Comparison of ENCODE assay signal across 11 mouse cellular contexts in the genomic region with DNA sequence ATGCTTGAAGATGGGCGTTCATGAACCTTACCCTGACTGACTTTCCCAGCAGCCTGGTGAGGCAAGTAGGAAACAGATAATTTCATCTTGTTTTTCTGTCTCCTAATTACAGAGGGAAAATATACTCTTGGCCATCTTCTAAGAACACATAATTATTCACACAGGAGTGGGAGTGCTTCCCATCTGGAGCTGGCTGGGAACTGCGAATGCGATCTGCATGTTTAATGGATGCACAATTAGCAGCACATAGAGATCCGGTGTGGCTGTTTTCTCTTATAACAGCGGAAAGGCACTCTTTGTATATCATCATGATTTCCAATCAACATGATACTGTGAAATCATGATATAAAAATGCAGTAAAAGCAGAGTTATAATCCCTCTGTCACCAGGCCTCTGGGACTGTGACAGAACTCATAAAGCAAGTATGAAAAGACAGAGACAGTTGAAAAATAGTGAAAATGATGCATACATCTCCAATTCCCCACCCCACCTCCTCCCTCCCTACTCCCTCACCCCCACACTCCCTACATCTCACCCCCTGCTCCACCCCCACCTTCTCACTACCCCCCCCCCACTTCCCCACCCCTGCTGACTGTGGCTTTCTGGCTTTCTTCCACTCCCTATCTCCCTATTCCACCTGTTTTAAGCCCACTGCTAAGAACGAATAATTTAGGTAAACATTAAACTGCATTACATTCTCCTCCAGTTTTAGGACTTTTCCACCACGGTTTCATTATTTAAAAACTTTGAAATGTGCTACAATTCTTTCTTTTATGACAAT. TPM values are rescaled to one million over a fixed set of nuclear protein-coding genes. Genes with fewer than 3 reads are reported as not detected.
DNase-seq lines count a peak whose midpoint lies in the region; ATAC-seq and TF ChIP-seq lines count a peak whose summit lies in the region.
"Had no signal": no experiment of that assay in that cellular context is flagged by ENCODE, and none has a peak within 500 bp of the region (broad histone marks: within the 10 kb centered on the region; RNA-seq: fewer than 3 reads in every experiment).

No protein-coding gene starts in this region.

- no peak overlapping the region for H3K4me3 ChIP-seq in midbrain, postnatal 0 days (ENCODE audit: low read depth, low read length)

- no peaks in the 10 kb centered on the region for H3K27me3 ChIP-seq in midbrain, postnatal 0 days (ENCODE audit: insufficient read depth, low read length)

- 56% methylated on average over 7 of the region's 7 CpGs for WGBS in midbrain, postnatal 0 days

- peak; percentile 93 for DNase-seq in brain, embryonic 14.5 days (ENCODE audit: low read depth)
- DNase-seq in layer of hippocampus, postnatal 36 days, result peak; percentile 70 to 75
- DNase-seq in midbrain, postnatal 0 days (ENCODE audit: low spot score), result peak; percentile 66
- no peak for DNase-seq in thymus, postnatal 36 days
- no peak for DNase-seq in adrenal gland, adult 18-20 months (ENCODE audit: low spot score in 2 of 2)
- no peak for DNase-seq in cerebellum, adult 8-10 months
- DNase-seq: kidney, postnatal 14 days; thymus, postnatal 14 days had no signal

- no peaks in the 10 kb centered on the region for H3K9me3 ChIP-seq in midbrain, postnatal 0 days (ENCODE audit: low read length)

- no peak for TF ChIP-seq CTCF in brain, embryonic 14.5 days (IDR thresholded peaks at IDR 0.05; ENCODE audit: borderline replicate concordance, extremely low read depth, insufficient read depth, insufficient read length)
- no peak for TF ChIP-seq CTCF in midbrain, postnatal 0 days (IDR thresholded peaks at IDR 0.05)

- H3K36me3 ChIP-seq in midbrain, postnatal 0 days (ENCODE audit: insufficient read depth, low read length), result no peaks in the 10 kb centered on the region

- H3K4me2 ChIP-seq in midbrain, postnatal 0 days (ENCODE audit: low read depth, low read length, poor library complexity, severe bottlenecking), result no peak overlapping the region

- no peak overlapping the region for H3K9ac ChIP-seq in midbrain, postnatal 0 days (replicated peaks; ENCODE audit: low read length, poor library complexity, severe bottlenecking)

- peaks cover 4% of the 10 kb centered on the region; the same call in 1 of the 2 replicates for H3K4me1 ChIP-seq in midbrain, postnatal 0 days (ENCODE audit: insufficient read depth, low read length)

- no peak overlapping the region for H3K27ac ChIP-seq in midbrain, postnatal 0 days (ENCODE audit: low read depth, low read length)

- no peak for TF ChIP-seq POLR2A in brain, embryonic 14.5 days (IDR thresholded peaks at IDR 0.05; ENCODE audit: borderline replicate concordance, extremely low read depth, insufficient read depth, insufficient read length, poor library complexity, severe bottlenecking)

- peak; percentile 99 for ATAC-seq in frontal cortex, adult (ENCODE audit: low TSS enrichment)
- 0 out of 2 replicates have a peak, but pooled peaks have one; percentile 31 for ATAC-seq in midbrain, postnatal 0 days (ENCODE audit: low FRiP score)

RNA-seq across cellular contexts. Expression of a gene that starts 10.5 kb away (rescaled TPM):
- not detected in 2 replicates for polyA plus RNA-seq in brain, embryonic 14.5 days (2012; rRNA removed)
- total RNA-seq in layer of hippocampus, postnatal 36 days (2021), result not detected
- total RNA-seq in midbrain, postnatal 0 days (2014; rRNA removed), result not detected in 2 replicates
- polyA plus RNA-seq in midbrain, postnatal 0 days (2015; fragmentation: Nextera tagmentation; extraction: Ambion mirVana), result not detected in 2 replicates
- total RNA-seq in adrenal gland, adult 18-20 months (2021), result not detected
- polyA plus RNA-seq: heart, postnatal 0 days had no signal

RNA-seq across cellular contexts. Expression of a gene that starts 51.1 kb away (rescaled TPM):
- polyA plus RNA-seq in brain, embryonic 14.5 days (2012; rRNA removed), result not detected in 2 replicates
- not detected for total RNA-seq in layer of hippocampus, postnatal 36 days (2021)
- not detected in 2 replicates for total RNA-seq in midbrain, postnatal 0 days (2014; rRNA removed)
- polyA plus RNA-seq in midbrain, postnatal 0 days (2015; fragmentation: Nextera tagmentation; extraction: Ambion mirVana), result not detected in 2 replicates
- not detected for total RNA-seq in adrenal gland, adult 18-20 months (2021)
- polyA plus RNA-seq: heart, postnatal 0 days; liver, embryonic 16.5 days had no signal

Comparison
In these comparisons a context has a peak if more than half of its experiments do, and no peak if none do; other contexts are left out.
1. DNase-seq: peak in brain, embryonic 14.5 days (single experiment), layer of hippocampus, postnatal 36 days (2 of 2) and midbrain, postnatal 0 days (single experiment); none in thymus, postnatal 36 days (0 of 2), adrenal gland, adult 18-20 months (0 of 2) and cerebellum, adult 8-10 months (single experiment).